Mouse (Mus musculus): ENCODE results near the gene Clic4. TPM values are rescaled to one million over a fixed set of nuclear protein-coding genes. Genes with fewer than 3 reads are reported as not detected.

Clic4 gene
- total RNA-seq (2021), result 100 to 1,000 TPM; 109 to 128 TPM
- long read RNA-seq, experiment 1, full-length matches to known transcripts, result 22 of 74 reads
- long read RNA-seq, experiment 1, partial matches to known transcripts, result 2 of 74 reads
- long read RNA-seq, experiment 1, other reads (novel, unspliced or antisense), result 50 of 74 reads
- long read RNA-seq, experiment 2, full-length matches to known transcripts, result 99 of 118 reads
- long read RNA-seq, experiment 2, partial matches to known transcripts, result 15 of 118 reads
- long read RNA-seq, experiment 2, other reads (novel, unspliced or antisense), result 4 of 118 reads

GRCm38 (mm10) chr4:135272640-135273306, at the start of gene Clic4:
TSS of gene Clic4 (minus strand) at chr4:135272814.
- DNase-seq, result peak; percentile 100

GRCm38 (mm10) chr4:135317966-135318365, 45.4 kb upstream of the Clic4 start:
- peak; percentile 84 for DNase-seq

- DNase-seq, result no peak
These were observed 44.9 kb upstream of the Clic4 start for GRCm38 (mm10) chr4:135317539-135317938.

GRCm38 (mm10) chr4:135315287-135315686, 42.7 kb upstream of the Clic4 start:
- no peak for DNase-seq

- no peak for DNase-seq
These were observed 41.8 kb upstream of the Clic4 start for GRCm38 (mm10) chr4:135314419-135314832.

- DNase-seq, result no peak
These were observed 41.2 kb upstream of the Clic4 start for GRCm38 (mm10) chr4:135313761-135314241.

GRCm38 (mm10) chr4:135313111-135313691, 40.6 kb upstream of the Clic4 start:
- peak; percentile 47 for DNase-seq

- DNase-seq, result peak; percentile 82
These were observed 40.1 kb upstream of the Clic4 start for GRCm38 (mm10) chr4:135312706-135313105.

- no peak for DNase-seq
These were observed 37.8 kb upstream of the Clic4 start for GRCm38 (mm10) chr4:135310371-135310770.

GRCm38 (mm10) chr4:135309726-135310125, 37.1 kb upstream of the Clic4 start:
- no peak for DNase-seq

- DNase-seq, result no peak
These were observed 36.6 kb upstream of the Clic4 start for GRCm38 (mm10) chr4:135309112-135309659.

- peak; percentile 54 for DNase-seq
These were observed 34.5 kb upstream of the Clic4 start for GRCm38 (mm10) chr4:135306971-135307632.

- DNase-seq, result peak; percentile 86
These were observed 33.9 kb upstream of the Clic4 start for GRCm38 (mm10) chr4:135306533-135306932.

GRCm38 (mm10) chr4:135302261-135302660, 29.6 kb upstream of the Clic4 start:
- DNase-seq, result no peak

- no peak for DNase-seq
These were observed 28.6 kb upstream of the Clic4 start for GRCm38 (mm10) chr4:135301166-135301565.

- no peak for DNase-seq
These were observed 27.8 kb upstream of the Clic4 start for GRCm38 (mm10) chr4:135300248-135301041.

- DNase-seq, result no peak
These were observed 26.1 kb upstream of the Clic4 start for GRCm38 (mm10) chr4:135298680-135299079.

GRCm38 (mm10) chr4:135297931-135298546, 25.4 kb upstream of the Clic4 start:
- DNase-seq, result peak; percentile 53

- DNase-seq, result no peak
These were observed 24.5 kb upstream of the Clic4 start for GRCm38 (mm10) chr4:135297146-135297545.

- no peak for DNase-seq
These were observed 24.0 kb upstream of the Clic4 start for GRCm38 (mm10) chr4:135296565-135296964.

GRCm38 (mm10) chr4:135293813-135294212, 21.2 kb upstream of the Clic4 start:
- no peak for DNase-seq

All from adrenal gland, postnatal 10 days (tissue).